ENCODE assay signal across 22 mouse cellular contexts in genomic region chr9:109594866-109595265, GRCm38 (mm10). TPM values are rescaled to one million over a fixed set of nuclear protein-coding genes. Genes with fewer than 3 reads are reported as not detected.
"Had no signal": no experiment of that assay in that cellular context is flagged by ENCODE, and none has a peak within 500 bp of the region (broad histone marks: within the 10 kb centered on the region; RNA-seq: fewer than 3 reads in every experiment).

No protein-coding gene starts in this region.

- H3K9me3 ChIP-seq: neural tube, embryonic 13.5 days; neural tube, embryonic 15.5 days; stomach, embryonic 15.5 days had no signal

- H3K27ac ChIP-seq: neural tube, embryonic 13.5 days; neural tube, embryonic 15.5 days; stomach, embryonic 15.5 days; stomach, postnatal 0 days had no signal

- H3K36me3 ChIP-seq: neural tube, embryonic 13.5 days; neural tube, embryonic 15.5 days; stomach, embryonic 15.5 days had no signal

- H3K27me3 ChIP-seq: neural tube, embryonic 13.5 days; neural tube, embryonic 15.5 days; stomach, embryonic 15.5 days had no signal

- DNase-seq: retina, postnatal 1 day; right cerebral cortex, adult 18-20 months; right cerebral cortex, postnatal 14 days; right cerebral cortex, postnatal 25 days; right cerebral cortex, postnatal 4 days; spleen, adult 18-20 months; thymus, adult 18-20 months; thymus, adult 2 months; thymus, postnatal 14 days; thymus, postnatal 25 days; thymus, postnatal 4 days had no signal

- H3K4me2 ChIP-seq: neural tube, embryonic 13.5 days; neural tube, embryonic 15.5 days; stomach, embryonic 15.5 days had no signal

- H3K4me1 ChIP-seq: neural tube, embryonic 13.5 days; neural tube, embryonic 15.5 days; stomach, embryonic 15.5 days had no signal

- H3K9ac ChIP-seq: neural tube, embryonic 13.5 days; neural tube, embryonic 15.5 days; stomach, embryonic 15.5 days had no signal

- H3K4me3 ChIP-seq: neural tube, embryonic 13.5 days; neural tube, embryonic 15.5 days; stomach, embryonic 15.5 days had no signal

RNA-seq across cellular contexts. Expression of gene Fbxw15, which starts 26.8 kb away (rescaled TPM):
- polyA plus RNA-seq: neural tube, embryonic 13.5 days; neural tube, embryonic 14.5 days; neural tube, embryonic 15.5 days; small intestine, adult 2 months; spleen, adult 2 months; stomach, embryonic 14.5 days; stomach, embryonic 15.5 days; stomach, embryonic 16.5 days; stomach, postnatal 0 days; testis, adult 2 months; thymus, adult 2 months; thymus, postnatal 0 days had no signal

RNA-seq across cellular contexts. Expression of gene Fbxw24, which starts 31.0 kb away (rescaled TPM):
- polyA plus RNA-seq: neural tube, embryonic 13.5 days; neural tube, embryonic 14.5 days; neural tube, embryonic 15.5 days; small intestine, adult 2 months; spleen, adult 2 months; stomach, embryonic 14.5 days; stomach, embryonic 15.5 days; stomach, embryonic 16.5 days; stomach, postnatal 0 days; testis, adult 2 months; thymus, postnatal 0 days had no signal
